Mouse (Mus musculus) erythroblast, adult 5-6 weeks (primary cell): Measurements from ENCODE around the gene Myh10. TPM values are rescaled to one million over a fixed set of nuclear protein-coding genes. Genes with fewer than 3 reads are reported as not detected.
A peak's percentile ranks its signal among the peaks of the same experiment; 100 is the strongest.

Experiments used
- ATAC-seq: replicated peaks from 2 replicates; pipeline ENCODE4 v1.8.0; 2016; ENCODE audit warnings: moderate number of reproducible peaks, mild to moderate bottlenecking, moderate TSS enrichment, inconsistent platforms; ENCODE audit not compliant: poor library complexity, low FRiP score, severe bottlenecking
- total RNA-seq, 2 experiments: library from RNA; stranded (forward) in 1 of 2; stranded (reverse) in 1 of 2; fragments of 150-400 nt in 1 of 2; fragments of 200-764, 138-1000 nt in 1 of 2; gene quantifications; 2 replicates each; pipeline versions ENCODE4 v1.2.3 to v1.2.4; 2015 to 2017; ENCODE audit warnings: low replicate concordance in 2 of 2

Gene Myh10
- total RNA-seq, 2 experiments from 2014 or later = 45.0 to 56.5 TPM

DNA sequence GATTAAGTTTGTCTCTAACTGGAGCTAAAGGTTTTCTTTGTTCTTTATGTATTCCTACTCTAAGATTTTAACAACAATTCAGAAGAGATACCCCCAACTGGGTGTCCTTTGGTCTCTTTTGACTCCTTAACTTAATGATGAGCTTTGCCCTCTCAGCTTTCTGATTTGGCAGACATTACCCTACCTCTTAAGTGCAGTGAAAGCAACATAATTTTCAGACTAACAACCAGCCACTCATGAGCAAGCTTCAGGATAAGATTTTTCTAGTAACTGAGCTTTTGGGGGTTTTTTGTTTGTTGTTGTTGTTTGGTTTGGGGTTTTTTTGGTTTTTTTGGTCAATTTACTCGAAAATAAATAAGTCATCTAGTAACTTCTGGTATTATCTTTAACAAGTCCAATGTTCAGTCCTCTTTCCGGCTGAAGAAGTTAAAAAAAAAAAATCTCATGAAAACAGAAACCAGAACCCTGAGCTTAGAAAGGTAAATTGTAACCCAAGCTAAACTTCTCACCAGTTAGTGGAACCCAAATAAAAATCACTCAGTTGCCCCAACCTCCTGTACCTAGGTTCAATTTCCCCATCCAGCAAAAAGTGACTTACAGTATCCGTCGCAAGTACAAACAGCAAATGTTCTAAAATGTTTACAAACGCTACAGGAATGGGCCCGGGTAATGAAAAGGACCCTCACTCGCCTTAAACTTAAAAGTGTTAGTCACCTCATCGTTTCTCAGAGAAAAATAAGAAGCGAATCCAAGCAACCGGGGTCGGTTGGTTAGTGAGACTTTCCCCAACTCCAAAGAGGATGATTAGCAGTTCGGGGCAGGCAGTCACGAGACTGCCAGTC, 160.5 kb downstream of the Myh10 start:
- 0 out of 2 replicates have a peak, but pooled peaks have one; percentile 1 for ATAC-seq

DNA sequence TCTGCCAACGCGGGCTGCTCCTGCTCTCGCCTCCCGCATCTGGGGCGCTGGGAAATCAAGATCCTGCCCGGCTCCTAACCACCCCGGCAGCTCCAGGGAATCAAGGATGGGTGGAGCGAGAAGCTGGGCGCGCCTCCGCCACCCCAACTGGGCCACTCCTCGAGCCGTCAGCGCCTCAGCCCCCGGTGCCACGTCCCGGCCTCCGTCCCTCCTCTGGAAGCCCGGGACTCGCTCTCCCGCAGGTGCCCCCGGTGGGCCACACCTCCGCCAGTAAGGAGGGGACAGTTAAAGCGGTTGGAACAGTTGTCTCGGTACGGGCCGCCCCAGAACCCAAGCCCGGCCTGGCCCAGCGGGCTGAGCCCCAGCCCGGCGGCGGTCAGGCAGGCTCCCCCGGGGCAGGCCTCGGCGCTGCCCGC, 161.1 kb downstream of the Myh10 start:
- ATAC-seq = peak; percentile 80

DNA sequence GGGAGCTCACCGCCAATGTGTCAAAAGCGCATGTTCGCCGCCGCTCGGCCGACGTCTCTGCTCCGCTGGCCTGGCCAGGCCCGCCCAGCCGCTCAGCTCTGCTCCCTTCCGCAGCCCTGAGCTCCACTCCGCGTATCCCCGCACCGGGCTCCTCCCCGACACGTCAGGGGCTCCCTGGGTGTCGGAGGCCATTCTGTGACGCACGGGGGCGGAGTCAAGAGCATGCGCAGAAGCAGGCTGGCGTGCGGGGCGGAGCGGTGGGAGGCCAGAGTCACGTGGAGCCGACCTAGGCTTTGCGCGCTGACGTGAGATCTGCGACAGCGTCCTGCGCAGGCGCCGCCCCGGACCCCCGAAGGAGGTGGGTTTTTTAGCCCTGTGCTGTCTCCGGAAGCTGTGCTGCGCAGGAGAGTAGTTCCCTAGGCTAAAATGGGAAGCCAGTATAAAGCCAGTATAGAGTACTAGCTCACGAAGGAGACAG, 161.6 kb downstream of the Myh10 start:
- peak; percentile 93 for ATAC-seq

DNA sequence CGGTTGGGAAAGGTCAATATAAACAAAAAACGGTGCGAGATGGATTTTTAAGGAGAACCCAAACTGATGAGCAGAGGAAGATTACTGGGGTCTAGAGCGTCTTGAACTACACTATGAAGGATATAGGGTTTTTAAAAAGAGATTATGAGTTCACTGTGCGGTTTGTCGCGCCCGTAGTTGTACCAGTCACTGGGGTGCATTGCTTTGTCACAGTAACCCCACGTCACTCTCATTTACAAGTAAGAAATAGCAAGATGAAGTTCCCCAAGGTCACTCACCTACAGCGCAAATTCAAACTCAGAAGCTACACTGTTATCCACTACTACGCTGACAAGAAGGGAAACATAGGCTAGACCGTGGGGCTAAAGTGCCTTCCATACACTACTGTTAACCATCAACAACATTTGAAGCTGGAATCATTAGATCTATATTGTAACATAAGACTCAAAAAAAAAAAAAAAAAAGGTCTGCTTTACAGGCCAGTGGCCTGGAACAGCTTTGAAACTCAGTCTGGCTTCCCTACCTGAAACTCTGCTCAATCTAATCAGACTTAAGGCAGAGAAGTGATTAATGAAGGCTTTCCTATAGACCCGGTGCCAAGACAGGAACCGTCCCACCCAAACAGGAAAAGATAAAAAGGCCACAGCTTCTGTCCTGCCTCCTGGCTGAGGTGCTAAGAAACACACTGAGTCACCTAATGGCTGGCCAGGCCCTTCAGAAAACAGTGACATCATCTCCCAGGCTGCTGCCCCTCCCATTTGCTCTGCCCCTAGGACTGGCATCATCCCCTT, 162.4 kb downstream of the Myh10 start:
- peak; percentile 65 for ATAC-seq

DNA sequence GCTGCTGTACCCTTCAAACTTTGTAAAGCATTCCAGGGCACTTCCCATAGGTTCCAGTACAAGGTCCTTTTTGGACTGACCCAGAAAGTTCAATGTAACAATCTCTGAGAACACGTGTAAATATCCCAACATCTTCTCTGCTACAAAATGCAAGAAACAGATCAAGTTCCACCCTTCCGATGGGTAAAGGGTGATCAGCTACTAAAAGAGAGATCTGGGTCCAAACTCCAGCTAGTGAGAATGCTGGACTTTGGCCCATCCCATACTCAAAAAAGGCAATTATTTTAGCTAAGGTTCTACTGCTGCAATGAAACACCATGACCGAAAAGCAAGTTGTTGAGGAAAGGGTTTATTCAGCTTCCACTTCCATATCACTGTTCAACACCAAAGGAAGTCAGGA, 163.3 kb downstream of the Myh10 start:
- no peak for ATAC-seq

DNA sequence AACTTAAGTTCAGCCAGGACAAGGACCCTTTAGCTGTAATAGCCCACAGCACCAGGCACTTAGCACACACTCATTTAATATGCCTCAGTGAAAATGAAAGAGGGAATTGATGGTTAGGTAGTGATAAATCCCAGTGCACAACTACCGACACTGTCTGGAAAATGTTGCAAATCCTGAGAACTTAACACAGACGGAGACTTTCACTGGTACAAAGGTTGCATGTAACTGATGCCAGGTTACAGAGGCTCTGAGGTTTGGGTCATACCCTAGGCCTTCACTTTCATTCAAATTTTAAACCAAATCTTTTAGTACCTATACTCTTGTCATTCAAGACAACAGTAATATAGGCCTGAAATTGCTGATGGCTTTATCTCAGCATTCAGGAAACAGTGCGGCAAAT, 166.0 kb downstream of the Myh10 start:
- no peak for ATAC-seq

DNA sequence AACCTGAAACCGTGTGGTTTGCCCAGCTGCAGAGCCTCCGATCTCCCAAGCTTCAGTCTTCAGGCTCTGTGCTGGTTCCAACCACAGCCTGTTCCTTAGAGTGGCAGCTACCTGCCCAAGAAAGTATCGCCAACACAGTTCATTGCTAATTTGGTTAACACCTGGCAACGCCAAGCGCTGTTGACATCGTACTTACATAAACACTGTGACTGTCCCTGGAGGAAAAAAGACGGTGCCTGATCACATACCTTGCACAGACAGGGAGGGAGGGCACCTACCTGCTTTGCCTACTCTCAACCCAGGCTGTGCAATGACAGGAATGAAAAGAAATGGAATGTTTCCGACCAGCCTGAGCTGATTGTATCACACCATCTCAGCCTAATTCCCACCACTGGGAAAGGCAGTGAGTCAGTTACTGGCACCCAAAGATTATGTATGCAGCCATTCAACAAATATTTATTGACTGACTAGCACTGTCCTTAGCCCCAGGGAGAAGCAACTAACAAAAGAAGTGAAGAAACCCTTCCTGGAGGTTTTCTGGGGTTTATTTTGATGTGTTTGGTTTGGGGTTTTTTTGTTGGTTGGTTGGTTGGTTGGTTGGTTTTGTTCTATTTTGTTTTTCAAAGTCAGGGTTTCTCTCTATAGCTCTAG, 168.7 kb downstream of the Myh10 start:
- ATAC-seq = no peak

- no peak for ATAC-seq
Observed at GRCm38 (mm10) chr11:68862260-68862659, 170.9 kb downstream of the Myh10 start.

GRCm38 (mm10) chr11:68863631-68864091, 172.3 kb downstream of the Myh10 start:
- 0 out of 2 replicates have a peak, but pooled peaks have one; percentile 14 for ATAC-seq

- no peak for ATAC-seq
Observed at GRCm38 (mm10) chr11:68864544-68865189, 173.3 kb downstream of the Myh10 start.

Other genes starting within 250 kb of the Myh10 start
- 1.7 and 2.1 TPM in 2 replicates for gene Pik3r6, start 188.5 kb upstream of the Myh10 start, total RNA-seq (2015; ENCODE audit: low replicate concordance)
- gene Pik3r6, start 188.5 kb upstream of the Myh10 start, total RNA-seq (2017; ENCODE audit: low replicate concordance) = 3.6 and 4.8 TPM in 2 replicates
- gene Mfsd6l, start 135.4 kb upstream of the Myh10 start, total RNA-seq (2015; ENCODE audit: low replicate concordance) = not detected in 2 replicates
- gene Mfsd6l, start 135.4 kb upstream of the Myh10 start, total RNA-seq (2017; ENCODE audit: low replicate concordance) = not detected in 2 replicates
- gene Ccdc42, start 104.5 kb upstream of the Myh10 start, total RNA-seq (2015; ENCODE audit: low replicate concordance) = not detected in 2 replicates
- not detected in 2 replicates for gene Ccdc42, start 104.5 kb upstream of the Myh10 start, total RNA-seq (2017; ENCODE audit: low replicate concordance)
- 26.3 and 30.7 TPM in 2 replicates for gene Ndel1, start 180.3 kb downstream of the Myh10 start, total RNA-seq (2015; ENCODE audit: low replicate concordance)
- gene Ndel1, start 180.3 kb downstream of the Myh10 start, total RNA-seq (2017; ENCODE audit: low replicate concordance) = 54.4 and 55.6 TPM in 2 replicates
- not detected in 2 replicates for gene Rnf222, start 197.0 kb downstream of the Myh10 start, total RNA-seq (2015; ENCODE audit: low replicate concordance)
- not detected in 2 replicates for gene Rnf222, start 197.0 kb downstream of the Myh10 start, total RNA-seq (2017; ENCODE audit: low replicate concordance)
- 757 and 872 TPM in 2 replicates for gene Rpl26, start 210.0 kb downstream of the Myh10 start, total RNA-seq (2015; ENCODE audit: low replicate concordance)
- gene Rpl26, start 210.0 kb downstream of the Myh10 start, total RNA-seq (2017; ENCODE audit: low replicate concordance) = 762 and 834 TPM in 2 replicates
- not detected in 2 replicates for gene Odf4, start 235.5 kb downstream of the Myh10 start, total RNA-seq (2015; ENCODE audit: low replicate concordance)
- gene Odf4, start 235.5 kb downstream of the Myh10 start, total RNA-seq (2017; ENCODE audit: low replicate concordance) = not detected in 2 replicates